15 mouse cellular contexts compared by ENCODE assay signal in the genomic region with DNA sequence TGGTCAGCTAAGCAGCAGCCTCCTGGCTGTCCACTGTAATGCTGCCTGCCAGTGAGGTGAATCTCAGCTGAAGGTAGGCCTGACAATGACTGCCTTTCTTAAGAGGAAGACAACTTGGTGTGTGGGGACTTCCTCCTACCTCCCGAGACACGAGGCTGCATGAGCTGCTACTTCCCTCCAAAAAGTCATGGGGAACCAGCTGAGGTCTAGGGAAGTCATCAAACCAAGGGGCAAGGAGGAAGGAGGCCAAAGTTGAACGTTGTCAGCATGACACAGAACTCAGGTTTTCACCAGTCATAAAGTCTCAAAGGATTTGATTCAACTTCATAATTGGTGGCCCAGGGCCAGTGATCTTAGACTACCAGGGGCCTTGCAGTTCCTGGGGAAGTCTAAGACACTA. TPM values are rescaled to one million over a fixed set of nuclear protein-coding genes. Genes with fewer than 3 reads are reported as not detected.
DNase-seq lines count a peak whose midpoint lies in the region; ATAC-seq and TF ChIP-seq lines count a peak whose summit lies in the region.
"Had no signal": no experiment of that assay in that cellular context is flagged by ENCODE, and none has a peak within 500 bp of the region (broad histone marks: within the 10 kb centered on the region; RNA-seq: fewer than 3 reads in every experiment).

No protein-coding gene starts in this region.

- no peak for TF ChIP-seq EP300 in heart, adult 2 months (IDR thresholded peaks at IDR 0.05; ENCODE audit: insufficient read depth, low read depth, low read length)

- TF ChIP-seq CTCF in heart, adult 2 months (IDR thresholded peaks at IDR 0.05) = no peak

- H3K79me2 ChIP-seq in heart, adult 2 months (replicated peaks; ENCODE audit: control insufficient read depth, insufficient read depth, low read length) = 0 out of 2 replicates have a peak, but pooled peaks cover 1% of the 10 kb centered on the region

- H3K4me3 ChIP-seq in heart, adult 2 months = no peak overlapping the region
- no peak overlapping the region for H3K4me3 ChIP-seq in heart, embryonic 10.5 days
- H3K4me3 ChIP-seq: intestine, embryonic 15.5 days had no signal

- no peaks in the 10 kb centered on the region for H3K9me3 ChIP-seq in heart, embryonic 10.5 days
- H3K9me3 ChIP-seq: intestine, embryonic 15.5 days had no signal

- DNase-seq in heart, adult 2 months = peak in 1 of 2 experiments; percentile 53
- DNase-seq in heart, embryonic 10.5 days (ENCODE audit: low spot score) = no peak
- peak; percentile 61 for DNase-seq in lung, postnatal 25 days (ENCODE audit: low spot score)
- no peak for DNase-seq in lung, postnatal 10 days
- peak; percentile 25 to 33 for DNase-seq in thymus, postnatal 36 days
- DNase-seq in gastrocnemius, adult 8-10 months (ENCODE audit: low spot score in 2 of 2) = no peak
- DNase-seq in kidney, postnatal 36 days = no peak
- DNase-seq: cerebellum, adult 9-10 months; gastrocnemius, postnatal 10 days; kidney, postnatal 4 days; left cerebral cortex, postnatal 4 days; lung, embryonic 14.5 days; right cerebral cortex, postnatal 25 days had no signal

- H3K27ac ChIP-seq in heart, adult 2 months = peak overlapping the region; percentile 24; the same call in 1 of the 2 replicates
- no peak overlapping the region for H3K27ac ChIP-seq in heart, embryonic 10.5 days
- H3K27ac ChIP-seq: intestine, embryonic 15.5 days had no signal

- no peak for TF ChIP-seq POLR2A in heart, adult 2 months (IDR thresholded peaks at IDR 0.05; ENCODE audit: insufficient read depth, low read depth, low read length)

- peaks cover 14% of the 10 kb centered on the region for H3K4me1 ChIP-seq in heart, adult 2 months (ENCODE audit: control insufficient read depth, insufficient read depth, low read length)
- H3K4me1 ChIP-seq in heart, embryonic 10.5 days = no peaks in the 10 kb centered on the region
- H3K4me1 ChIP-seq: intestine, embryonic 15.5 days had no signal

- intact Hi-C loops in heart, adult 2 months (cut with DNase I) = no loop called here

- ATAC-seq in hematopoietic stem cell, adult 5-6 weeks (replicated peaks in 1 of 2; ENCODE audit: insufficient read depth in 1 of 2, low FRiP score in 2 of 2, low TSS enrichment in 1 of 2, low read depth in 1 of 2, poor library complexity in 2 of 2, severe bottlenecking in 2 of 2) = peak; percentile 76 to 78; a peak in 3 of 4 replicates
- ATAC-seq: intestine, embryonic 15.5 days had no signal

- H3K27me3 ChIP-seq in heart, adult 2 months (ENCODE audit: control insufficient read depth, insufficient read depth, low read length) = no peaks in the 10 kb centered on the region
- H3K27me3 ChIP-seq in heart, embryonic 10.5 days (ENCODE audit: insufficient read depth, poor library complexity, severe bottlenecking) = no peaks in the 10 kb centered on the region
- H3K27me3 ChIP-seq: intestine, embryonic 15.5 days had no signal

- H3K9ac ChIP-seq in heart, adult 2 months (ENCODE audit: low read depth, low read length) = no peak overlapping the region
- H3K9ac ChIP-seq: intestine, embryonic 15.5 days; lung, embryonic 14.5 days had no signal

- H3K36me3 ChIP-seq in heart, adult 2 months (ENCODE audit: control insufficient read depth, insufficient read depth, low read length) = peaks cover 31% of the 10 kb centered on the region
- peaks cover 15% of the 10 kb centered on the region; the same call in 1 of the 2 replicates for H3K36me3 ChIP-seq in heart, embryonic 10.5 days
- H3K36me3 ChIP-seq: intestine, embryonic 15.5 days had no signal

- 42% methylated on average over 3 of the region's 3 CpGs for WGBS in heart, adult 2 months
- 85% methylated on average over 3 of the region's 3 CpGs for WGBS in heart, embryonic 10.5 days

RNA-seq across cellular contexts. Expression of gene Lipa, which starts 11.6 kb away (rescaled TPM):
- total RNA-seq in heart, adult 2 months (2021) = 10 to 100 TPM; 24.9 to 25.1 TPM
- polyA plus RNA-seq in heart, adult 2 months (2012; rRNA removed) = 18.8 and 30.9 TPM in 2 replicates
- polyA plus RNA-seq in heart, embryonic 10.5 days (2016; fragmentation: Nextera tagmentation; extraction: Ambion mirVana) = 32.3 and 39.3 TPM in 2 replicates
- 31.0 and 34.5 TPM in 2 replicates for total RNA-seq in hematopoietic stem cell, adult 5-6 weeks (2017)
- total RNA-seq in gastrocnemius, adult 8-10 months (2022) = 1 to 10 TPM; 3.6 to 5.5 (median 4.9) TPM

RNA-seq across cellular contexts. Expression of gene Ifit2, which starts 34.8 kb away (rescaled TPM):
- 1 to 10 TPM; 3.4 to 4.2 TPM for total RNA-seq in heart, adult 2 months (2021)
- 1.8 and 5.3 TPM in 2 replicates for polyA plus RNA-seq in heart, adult 2 months (2012; rRNA removed)
- 4.7 and 5.3 TPM in 2 replicates for polyA plus RNA-seq in heart, embryonic 10.5 days (2016; fragmentation: Nextera tagmentation; extraction: Ambion mirVana)
- 28.9 and 29.6 TPM in 2 replicates for total RNA-seq in hematopoietic stem cell, adult 5-6 weeks (2017)
- 1 to 10 TPM in 1 of 4 experiments, under 1 TPM in 3; 0.46 to 1.3 (median 0.79) TPM for total RNA-seq in gastrocnemius, adult 8-10 months (2022)

RNA-seq across cellular contexts. Expression of gene Ch25h, which starts 40.7 kb away (rescaled TPM):
- under 1 TPM; 0.16 to 0.34 TPM for total RNA-seq in heart, adult 2 months (2021)
- polyA plus RNA-seq in heart, adult 2 months (2012; rRNA removed) = 2.4 and 3.2 TPM in 2 replicates
- 2.5 and 3.0 TPM in 2 replicates for polyA plus RNA-seq in heart, embryonic 10.5 days (2016; fragmentation: Nextera tagmentation; extraction: Ambion mirVana)
- 0.19 and 0.35 TPM in 2 replicates for total RNA-seq in hematopoietic stem cell, adult 5-6 weeks (2017)
- total RNA-seq in gastrocnemius, adult 8-10 months (2022) = not detected

Comparison
In these comparisons a context has a peak if more than half of its experiments do, and no peak if none do; other contexts are left out.
1. DNase-seq: peak in lung, postnatal 25 days (single experiment) and thymus, postnatal 36 days (2 of 2); none in heart, embryonic 10.5 days (single experiment), lung, postnatal 10 days (single experiment), gastrocnemius, adult 8-10 months (0 of 2) and kidney, postnatal 36 days (0 of 2).